Mouse (Mus musculus): ENCODE data around the gene Htr1f. TPM values are rescaled to one million over a fixed set of nuclear protein-coding genes. Genes with fewer than 3 reads are reported as not detected.

Gene Htr1f
- not detected in 2 replicates for polyA plus RNA-seq (2012; rRNA removed)

DNA sequence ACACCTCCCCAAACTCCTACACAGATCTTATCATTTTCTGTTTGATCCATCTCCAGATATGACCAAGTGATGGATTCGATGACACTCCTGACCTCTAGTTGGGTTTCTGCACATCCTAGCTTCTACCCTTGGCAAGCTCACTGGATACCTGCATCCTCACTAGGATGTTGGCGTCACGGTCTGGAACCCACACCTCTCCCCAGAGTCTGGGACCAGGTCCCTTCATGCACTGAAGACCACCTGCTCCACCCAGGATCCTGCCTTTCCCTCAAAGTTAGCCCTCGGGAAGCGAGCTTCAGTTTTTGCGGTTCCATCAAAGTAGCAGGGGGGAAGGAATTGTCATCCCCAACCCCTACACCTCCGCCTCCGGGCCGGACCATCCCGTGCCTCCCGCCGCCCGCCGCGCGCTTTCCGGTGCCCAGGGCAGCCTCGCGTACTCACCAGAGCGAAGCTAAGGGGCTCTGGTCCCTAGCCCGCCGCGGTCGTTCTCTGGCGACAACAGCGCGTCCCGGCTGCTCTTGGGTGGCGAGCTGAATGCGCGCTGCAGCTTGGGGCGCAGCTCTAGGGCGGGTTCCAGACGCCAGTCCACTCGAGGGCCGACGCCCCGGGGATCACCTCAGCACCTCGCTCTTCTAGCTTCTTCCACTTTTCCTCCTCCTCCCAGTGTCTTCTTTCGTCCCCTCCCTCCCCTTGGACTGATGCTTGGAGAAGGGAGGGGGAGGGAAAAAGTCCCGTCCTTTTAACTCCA, at the start of gene Htr1f:
TSS of gene Htr1f (minus strand) at position 671 of the 748 bp plus-strand sequence.

